Mouse (Mus musculus) brain, adult 2 months (tissue): ENCODE data around the gene Tsnax.

Experiments used
- DNase-seq: peaks from one replicate; pipeline ENCODE4 v3.0.0; 2011; ENCODE audit warnings: low read depth, low spot score

The Tsnax gene

DNA sequence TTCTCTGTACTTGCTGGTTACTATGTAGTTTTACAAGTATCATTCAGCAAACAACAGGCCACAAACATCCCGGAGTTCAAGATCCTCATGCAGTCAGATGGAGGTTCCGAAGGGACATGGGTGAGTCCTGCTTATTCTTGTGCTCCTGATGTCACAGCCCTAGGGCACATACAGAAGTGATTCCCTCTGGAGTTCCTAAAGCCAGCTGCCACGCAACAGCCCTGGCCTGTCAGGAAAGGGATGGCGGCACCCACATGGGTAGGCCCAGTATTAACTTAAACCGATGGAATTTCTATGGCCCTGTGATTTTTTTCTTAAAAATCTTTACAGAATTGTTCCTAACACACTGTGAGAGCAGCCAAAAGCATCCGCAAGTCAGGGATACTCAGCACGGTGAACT lies 30.6 kb downstream of the Tsnax start:
- no peak for DNase-seq

DNA sequence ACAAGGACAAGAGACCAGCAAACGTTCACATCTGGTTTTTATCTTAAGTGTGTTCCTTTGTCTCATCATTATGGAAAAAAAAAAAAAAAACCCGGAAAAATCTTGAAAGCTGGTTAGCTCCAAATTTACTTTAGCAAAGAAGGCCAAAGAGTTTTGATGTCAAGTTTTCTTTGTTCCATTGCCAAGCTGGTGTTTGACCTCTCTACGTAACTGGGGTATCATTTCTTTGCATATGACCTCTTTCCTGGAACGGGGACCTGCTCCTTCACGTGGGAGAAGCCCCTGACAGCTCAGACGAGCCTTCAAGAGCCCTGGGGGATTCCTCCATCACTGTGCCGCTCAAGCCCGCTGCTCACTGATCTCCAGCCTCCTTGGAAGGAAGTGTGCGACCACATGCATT lies 31.1 kb downstream of the Tsnax start:
- DNase-seq: no peak

- no peak for DNase-seq
These were observed 33.0 kb downstream of the Tsnax start for GRCm38 (mm10) chr8:125045760-125046159.

GRCm38 (mm10) chr8:125049051-125049750 lies 36.4 kb downstream of the Tsnax start:
- DNase-seq: no peak

- no peak for DNase-seq
These were observed 37.0 kb downstream of the Tsnax start for GRCm38 (mm10) chr8:125049826-125050225.

GRCm38 (mm10) chr8:125052026-125052425 lies 39.2 kb downstream of the Tsnax start:
- DNase-seq: peak; percentile 82

DNA sequence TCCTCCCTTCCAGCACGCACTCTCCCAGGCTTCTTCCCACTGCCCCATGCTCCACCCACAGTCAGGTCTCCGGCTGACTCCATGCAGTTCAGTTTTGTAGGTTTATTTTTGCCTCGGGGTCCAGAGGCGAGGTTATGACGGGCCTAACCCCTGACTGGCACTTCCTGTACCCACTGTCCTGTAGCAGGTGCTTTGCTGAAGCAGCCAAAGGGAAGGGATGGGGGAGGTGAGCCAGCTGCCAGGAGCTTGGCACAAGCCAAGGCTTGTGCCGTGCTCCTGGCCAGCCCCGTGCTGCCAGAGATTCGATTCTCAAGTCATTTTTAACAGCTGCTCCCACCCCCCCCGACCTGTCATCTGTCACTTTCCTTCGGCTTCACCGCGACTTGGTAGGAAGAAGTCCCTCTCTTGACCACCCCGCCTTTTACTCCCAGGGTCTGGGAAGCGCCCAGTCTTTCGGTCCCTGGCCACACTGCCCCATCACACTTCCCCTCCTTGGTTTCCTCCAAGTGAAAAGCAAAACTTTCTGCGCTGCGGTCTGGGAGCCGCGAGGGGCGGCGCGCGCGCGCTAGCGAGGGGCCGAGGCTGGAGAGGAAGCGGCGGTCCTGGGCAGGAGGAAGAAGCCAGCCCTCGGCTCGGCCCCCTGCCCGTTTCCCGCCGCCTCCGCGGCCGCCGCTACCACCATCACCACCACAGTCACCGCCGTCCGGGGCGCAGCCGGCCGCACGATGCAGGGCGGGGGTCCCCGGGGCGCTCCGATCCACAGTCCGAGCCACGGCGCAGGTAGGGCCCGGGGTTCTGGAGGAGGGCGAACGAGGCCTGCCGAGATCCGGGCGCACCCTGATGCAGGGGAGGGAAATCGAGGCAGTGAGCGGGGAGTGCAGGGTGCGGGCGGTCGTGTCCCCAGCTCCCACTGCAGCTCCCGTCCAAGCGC lies 41.0 kb downstream of the Tsnax start, which contains the start of gene Disc1:
Gene Disc1 (plus strand): TSS at position 691 of the 931 bp plus-strand sequence.
- DNase-seq: peak; percentile 36

DNA sequence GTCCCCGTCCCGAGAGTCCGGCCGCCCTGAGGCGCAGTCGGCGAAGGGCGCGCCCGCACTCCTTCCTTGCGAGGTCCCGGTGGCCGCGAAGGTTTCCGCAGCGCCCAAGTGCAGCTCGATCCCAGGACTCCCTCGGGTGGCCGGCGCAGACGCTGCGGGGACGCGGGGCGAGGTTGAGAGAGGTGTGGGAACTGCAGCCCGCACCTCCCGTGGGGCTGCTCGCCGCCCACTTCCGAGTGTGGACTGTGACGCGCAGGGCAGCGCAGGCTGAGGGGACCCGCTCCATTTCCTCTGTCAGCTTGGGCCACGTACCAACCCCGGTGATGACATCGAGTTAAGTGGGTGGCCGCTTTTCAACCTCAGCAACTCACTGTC lies 41.6 kb downstream of the Tsnax start:
- peak; percentile 61 for DNase-seq

DNA sequence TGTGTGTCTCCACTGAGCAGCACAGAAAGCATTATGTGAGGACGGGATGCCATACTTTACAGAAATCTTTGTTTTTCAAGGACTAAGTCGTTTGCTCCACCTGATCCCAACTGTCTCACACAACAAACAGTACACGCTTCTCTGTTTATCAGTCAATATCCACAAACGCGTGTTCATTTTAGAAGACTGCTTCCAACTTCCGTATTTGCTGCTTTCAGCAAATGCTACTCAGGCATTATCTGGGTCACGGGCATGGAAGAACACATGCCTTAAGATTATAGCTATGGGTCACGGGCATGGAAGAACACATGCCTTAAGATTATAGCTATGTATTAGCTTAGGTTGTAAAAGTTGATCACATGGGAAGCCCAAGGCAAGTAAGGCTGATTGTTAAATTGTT lies 48.1 kb downstream of the Tsnax start:
- DNase-seq: no peak

DNA sequence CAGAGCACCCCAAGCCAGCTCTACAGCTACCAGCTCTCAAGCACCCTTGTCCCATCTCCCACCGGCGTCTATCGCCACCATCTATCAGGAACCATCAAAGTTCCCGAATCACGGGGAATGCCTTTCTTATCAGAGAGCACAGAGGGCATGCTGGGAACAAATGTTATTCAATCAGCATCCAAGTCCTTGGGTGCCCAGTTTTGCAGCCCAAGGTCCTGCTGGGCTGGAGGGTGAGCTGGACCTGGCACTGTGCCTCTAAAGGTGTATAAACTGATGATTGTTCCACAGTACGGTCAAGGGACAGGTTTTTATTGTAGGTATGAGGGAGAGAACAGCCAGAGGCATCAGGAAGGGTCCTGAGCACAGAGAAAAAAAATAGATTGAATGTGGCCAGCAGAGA lies 52.8 kb downstream of the Tsnax start:
- no peak for DNase-seq

DNA sequence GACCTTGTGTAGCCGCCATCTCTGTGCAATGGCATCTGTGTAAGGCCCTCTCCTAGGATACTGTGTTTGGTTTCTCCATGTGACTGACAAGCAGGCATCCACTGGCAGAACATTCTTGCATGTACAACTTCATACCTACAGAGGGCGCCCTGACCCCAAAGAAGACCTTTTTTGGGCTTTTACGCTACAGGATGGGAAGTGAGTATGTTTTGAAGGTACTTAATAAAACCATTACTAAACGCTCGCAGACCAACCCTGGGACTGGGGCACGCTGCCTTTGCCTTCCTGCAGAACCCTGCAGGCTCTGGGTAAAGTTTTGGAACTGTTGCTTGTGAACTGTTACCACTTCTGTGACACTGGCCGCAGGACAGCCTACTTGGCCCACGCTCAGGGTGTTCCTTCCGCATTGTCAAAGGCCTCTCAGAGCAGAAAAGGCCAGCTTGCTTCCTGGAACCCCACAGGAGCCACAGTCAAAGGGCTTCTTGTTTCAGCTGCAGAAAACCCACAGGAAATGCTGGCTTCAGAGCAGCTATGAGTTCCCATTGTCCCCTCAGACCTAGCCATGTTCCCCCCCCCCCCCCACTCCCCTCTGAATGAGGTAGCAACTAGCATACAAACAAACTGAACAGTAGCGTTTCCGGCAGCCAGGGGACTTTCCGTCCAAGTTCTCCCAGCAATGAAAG lies 54.3 kb downstream of the Tsnax start:
- peak; percentile 89 for DNase-seq

GRCm38 (mm10) chr8:125067596-125067960 lies 54.8 kb downstream of the Tsnax start:
- no peak for DNase-seq

GRCm38 (mm10) chr8:125068146-125068905 lies 55.5 kb downstream of the Tsnax start:
- DNase-seq: no peak

DNA sequence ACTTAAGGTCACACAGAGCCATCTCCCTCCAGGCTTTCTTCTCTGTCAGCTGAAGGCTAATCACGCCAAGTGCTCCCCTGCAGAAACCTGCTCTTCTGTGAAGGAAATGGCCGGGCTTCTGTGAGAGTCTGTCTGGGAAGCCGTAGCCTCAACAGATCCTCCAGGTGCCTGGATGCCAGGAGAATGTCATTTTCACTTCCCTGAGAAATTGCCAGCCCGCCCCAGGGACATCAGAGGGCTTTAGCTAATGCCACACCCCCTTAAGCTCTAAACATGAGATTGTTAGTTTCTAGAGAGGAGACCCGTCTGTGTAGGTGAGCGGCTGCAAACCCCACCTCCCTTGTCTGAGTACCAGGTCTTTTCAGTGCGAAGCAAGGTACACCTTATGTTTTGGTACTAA lies 56.5 kb downstream of the Tsnax start:
- peak; percentile 25 for DNase-seq

DNA sequence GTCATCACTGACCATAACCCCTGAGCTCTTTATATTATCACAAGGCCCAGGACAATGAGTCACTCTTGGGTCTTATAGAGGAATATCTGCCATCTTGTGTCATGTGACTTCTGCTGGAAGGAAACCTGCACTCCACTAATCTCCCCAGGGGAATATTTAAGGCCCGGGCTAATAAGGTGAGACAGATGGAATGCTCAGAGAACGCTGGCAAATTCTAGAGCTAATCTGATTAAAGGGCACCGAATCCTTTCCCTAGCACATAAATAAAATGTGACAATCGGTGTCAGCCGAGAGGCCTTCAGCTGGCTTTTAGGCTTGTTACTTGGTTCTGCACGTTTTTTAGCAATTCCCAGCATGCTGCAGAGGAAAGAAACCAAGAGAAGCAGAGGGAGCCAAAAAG lies 56.9 kb downstream of the Tsnax start:
- DNase-seq: peak; percentile 69

- DNase-seq: no peak
These were observed 61.3 kb downstream of the Tsnax start for GRCm38 (mm10) chr8:125074141-125074540.

- DNase-seq: no peak
These were observed 61.8 kb downstream of the Tsnax start for GRCm38 (mm10) chr8:125074581-125074980.

- no peak for DNase-seq
These were observed 62.6 kb downstream of the Tsnax start for GRCm38 (mm10) chr8:125075389-125075788.

GRCm38 (mm10) chr8:125077326-125077725 lies 64.5 kb downstream of the Tsnax start:
- no peak for DNase-seq

GRCm38 (mm10) chr8:125078771-125079384 lies 66.1 kb downstream of the Tsnax start:
- DNase-seq: peak; percentile 97
